Mouse (Mus musculus): ENCODE measurements at regions not wholly inside any gene's neighbourhood (a gene's known extent, or its start where the extent isn't known, plus 50 kb on each side); places are given as distances from the start of the nearest gene placed in this dataset.

DNA sequence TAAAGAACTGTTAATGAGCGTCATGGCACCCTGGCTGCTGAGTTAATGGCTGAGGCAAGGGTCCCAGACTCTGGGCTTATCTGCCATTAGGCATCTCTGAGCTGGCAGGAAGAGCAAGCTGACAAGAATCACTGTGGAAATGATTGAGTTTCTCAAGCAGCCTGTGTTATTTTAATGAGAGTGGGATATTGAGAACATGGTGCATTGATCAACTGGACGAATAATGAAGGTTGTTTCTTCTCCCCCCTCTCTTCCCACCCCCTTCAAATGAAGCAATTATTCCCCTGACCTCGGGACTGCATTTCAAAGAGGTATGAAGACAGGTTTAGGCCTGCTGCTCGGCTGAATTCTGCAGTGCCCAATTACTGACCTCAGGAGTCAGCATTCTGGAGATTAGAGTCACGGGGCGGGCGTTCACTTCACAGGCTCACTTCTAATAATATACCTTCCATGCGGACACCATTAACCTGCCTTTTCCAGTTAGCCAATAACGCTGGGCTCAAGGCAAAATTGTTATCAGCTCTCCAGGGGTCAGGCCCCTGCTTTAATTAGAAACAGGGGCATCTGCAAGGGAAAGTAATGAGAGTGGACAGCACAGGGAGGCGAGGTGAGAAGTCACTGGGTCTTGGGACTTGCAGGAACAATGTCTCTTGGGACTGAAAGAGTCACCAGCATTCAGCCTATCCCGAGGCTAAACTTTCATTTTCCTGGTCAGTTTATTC, 170.0 kb upstream of the Tut7 start:
- no peak overlapping the region for H3K4me3 ChIP-seq (replicated peaks)
- H3K27me3 ChIP-seq (replicated peaks), result no peaks in the 10 kb centered on the region
- no peaks in the 10 kb centered on the region for H3K9me3 ChIP-seq
- H3K4me1 ChIP-seq, result no peaks in the 10 kb centered on the region
- H3K36me3 ChIP-seq (replicated peaks; ENCODE audit: low read length), result no peaks in the 10 kb centered on the region
- TF ChIP-seq FLI1 (IDR thresholded peaks at IDR 0.05; ENCODE audit: low read length), result no peak

DNA sequence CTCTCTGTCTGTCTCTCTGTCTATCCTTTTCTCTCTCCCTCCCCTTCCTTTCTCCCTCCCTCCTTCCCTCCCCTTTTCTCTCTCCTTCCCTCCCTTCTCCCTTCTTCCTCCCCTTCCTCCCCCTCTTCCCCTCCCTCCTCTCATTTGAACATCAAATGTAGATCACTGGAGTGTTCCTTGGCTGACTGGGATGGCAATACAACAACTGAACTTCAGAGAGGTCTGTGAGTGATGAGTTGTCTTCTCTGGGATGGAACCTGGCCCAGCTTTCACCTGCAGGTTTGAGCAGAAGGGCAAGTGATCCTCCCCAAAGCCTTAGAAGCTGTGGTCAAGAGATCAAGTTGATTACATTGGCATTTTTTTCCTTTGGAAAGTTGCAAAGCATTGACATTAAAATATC, 169.4 kb upstream of the Tut7 start:
- no peaks in the 10 kb centered on the region for H3K36me3 ChIP-seq (replicated peaks; ENCODE audit: low read length)
- no peaks in the 10 kb centered on the region for H3K9me3 ChIP-seq
- no peaks in the 10 kb centered on the region for H3K27me3 ChIP-seq (replicated peaks)
- TF ChIP-seq GATA1 (IDR thresholded peaks at IDR 0.05; ENCODE audit: borderline replicate concordance, low read length), result no peak
- no peak for TF ChIP-seq FLI1 (IDR thresholded peaks at IDR 0.05; ENCODE audit: low read length)
- H3K4me1 ChIP-seq, result no peaks in the 10 kb centered on the region
- H3K4me3 ChIP-seq (replicated peaks), result no peak overlapping the region

DNA sequence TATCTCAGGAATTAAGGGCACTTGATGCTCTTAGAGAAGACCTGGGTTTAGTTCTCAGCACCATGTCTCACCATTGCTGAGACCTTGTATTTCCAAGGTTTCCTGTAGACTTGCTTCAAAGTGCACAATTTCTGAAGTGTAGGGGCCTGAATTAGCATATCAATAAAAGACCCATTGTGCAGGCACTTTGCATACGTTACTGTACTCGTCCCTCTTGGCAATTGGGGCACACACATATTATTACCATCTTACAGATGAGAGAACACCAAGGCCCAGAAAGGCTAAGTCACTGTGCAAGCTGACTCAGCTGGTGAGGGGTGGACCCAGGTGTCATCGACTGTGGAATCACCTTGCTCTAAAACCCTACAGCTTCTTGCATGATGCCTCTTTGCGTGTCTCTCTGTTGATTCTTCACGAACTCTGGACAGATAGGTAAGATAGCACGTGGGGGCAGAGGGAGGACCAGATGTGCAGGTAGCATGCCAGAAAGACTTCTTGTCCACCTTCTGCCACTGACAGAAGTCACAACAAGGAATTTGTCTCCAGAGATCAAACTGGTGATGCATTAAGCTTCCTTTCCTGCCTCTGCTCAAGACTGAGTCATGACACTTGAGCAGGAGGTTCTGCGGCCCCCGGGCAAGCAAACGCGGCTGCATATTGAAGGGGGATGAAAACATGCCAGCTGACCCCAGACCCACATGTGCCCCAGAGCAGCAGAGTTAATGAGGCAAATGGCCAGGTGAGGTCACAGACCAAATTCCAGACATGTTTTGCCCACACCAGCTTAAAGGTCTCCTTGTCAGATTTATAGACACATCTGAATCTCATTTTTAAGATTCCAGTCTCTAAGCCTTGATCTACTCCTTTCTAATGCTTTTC, 167.7 kb upstream of the Tut7 start:
- H3K4me1 ChIP-seq, result no peaks in the 10 kb centered on the region
- no peak overlapping the region for H3K4me3 ChIP-seq (replicated peaks)
- H3K9me3 ChIP-seq, result no peaks in the 10 kb centered on the region
- TF ChIP-seq FLI1 (IDR thresholded peaks at IDR 0.05; ENCODE audit: low read length) (no peak), GATA1 (IDR thresholded peaks at IDR 0.05; ENCODE audit: borderline replicate concordance, low read length) (no peak)
- H3K36me3 ChIP-seq (replicated peaks; ENCODE audit: low read length), result no peaks in the 10 kb centered on the region
- no peaks in the 10 kb centered on the region for H3K27me3 ChIP-seq (replicated peaks)

DNA sequence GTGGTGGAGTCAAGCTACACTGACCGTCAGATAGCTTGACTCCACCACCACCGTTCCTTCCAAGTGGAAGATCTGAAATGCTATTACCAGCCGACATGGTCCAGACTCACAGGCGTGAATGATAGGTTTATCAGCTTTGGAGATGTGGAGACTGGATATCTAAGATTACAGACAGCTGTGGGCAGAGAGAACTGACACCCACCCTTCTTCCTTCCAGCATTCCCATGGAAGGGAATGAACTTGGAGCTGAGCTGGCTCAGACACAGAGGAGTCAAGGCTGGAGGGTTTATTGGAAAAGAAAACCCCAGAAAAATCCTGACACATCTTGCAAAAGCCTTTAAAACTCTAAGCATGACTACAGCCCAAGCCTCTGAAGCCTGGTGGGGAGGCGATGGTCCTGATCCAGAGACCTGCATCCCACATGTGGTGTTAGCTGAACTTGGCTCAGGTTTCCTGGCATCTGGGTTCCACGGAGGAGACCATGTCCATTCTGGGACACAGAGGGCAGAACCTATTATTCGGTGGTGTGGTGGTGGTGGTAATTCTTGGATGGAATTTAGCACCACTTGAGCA, 165.5 kb upstream of the Tut7 start:
- H3K4me1 ChIP-seq, result no peaks in the 10 kb centered on the region
- H3K4me3 ChIP-seq (replicated peaks), result no peak overlapping the region
- no peaks in the 10 kb centered on the region for H3K9me3 ChIP-seq
- no peaks in the 10 kb centered on the region for H3K27me3 ChIP-seq (replicated peaks)
- no peak for TF ChIP-seq GATA1 (IDR thresholded peaks at IDR 0.05; ENCODE audit: borderline replicate concordance, low read length)
- no peak for TF ChIP-seq FLI1 (IDR thresholded peaks at IDR 0.05; ENCODE audit: low read length)
- H3K36me3 ChIP-seq (replicated peaks; ENCODE audit: low read length), result no peaks in the 10 kb centered on the region

DNA sequence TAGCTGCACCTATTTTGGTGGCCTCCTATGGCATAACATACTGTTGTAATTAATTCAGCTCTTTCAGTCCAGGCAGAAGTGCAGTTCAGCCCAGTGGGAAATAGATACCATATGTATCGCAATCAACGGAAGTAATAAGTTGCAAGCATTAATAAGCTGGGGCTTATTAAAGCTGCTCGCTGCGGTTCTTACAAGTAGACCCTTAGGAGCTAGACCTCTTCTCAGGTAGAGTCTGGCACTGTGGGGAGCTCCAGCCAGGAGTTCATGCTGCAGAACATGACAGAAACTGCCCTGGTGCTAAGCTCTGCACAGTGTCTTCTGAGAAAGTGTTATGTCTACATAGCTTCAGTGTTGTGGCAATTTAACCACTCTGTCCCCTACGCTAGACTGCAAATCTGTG, 153.5 kb upstream of the Tut7 start:
- peaks cover 4% of the 10 kb centered on the region for H3K27me3 ChIP-seq (replicated peaks)
- H3K4me3 ChIP-seq (replicated peaks), result no peak overlapping the region
- H3K9me3 ChIP-seq, result no peaks in the 10 kb centered on the region
- TF ChIP-seq FLI1 (IDR thresholded peaks at IDR 0.05; ENCODE audit: low read length) (no peak), GATA1 (IDR thresholded peaks at IDR 0.05; ENCODE audit: borderline replicate concordance, low read length) (no peak)
- no peaks in the 10 kb centered on the region for H3K4me1 ChIP-seq
- H3K36me3 ChIP-seq (replicated peaks; ENCODE audit: low read length), result no peaks in the 10 kb centered on the region

DNA sequence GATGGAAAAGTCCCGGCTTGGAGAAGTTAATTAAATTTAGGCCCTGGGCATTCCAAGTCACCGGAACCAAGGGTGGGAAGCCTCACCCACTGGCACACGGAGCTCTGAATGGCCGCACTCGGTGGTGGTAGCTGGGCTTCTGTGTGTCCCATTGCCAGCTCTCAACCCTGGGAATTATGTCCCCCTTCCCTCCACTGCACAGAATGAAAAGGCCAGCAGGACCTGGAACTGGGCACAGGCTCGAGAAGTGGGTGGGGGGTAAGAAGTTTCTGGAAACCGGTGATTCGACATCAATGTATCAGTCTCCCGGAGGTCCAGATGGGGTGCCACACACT, 149.1 kb upstream of the Tut7 start:
- Histone ChIP-seq H3K27me3 (replicated peaks) (peaks cover 14% of the 10 kb centered on the region), H3K36me3 (replicated peaks; ENCODE audit: low read length) (no peaks in the 10 kb centered on the region), H3K4me1 (no peaks in the 10 kb centered on the region), H3K4me3 (replicated peaks) (no peak overlapping the region), H3K9me3 (no peaks in the 10 kb centered on the region)
- no peak for TF ChIP-seq FLI1 (IDR thresholded peaks at IDR 0.05; ENCODE audit: low read length)
- no peak for TF ChIP-seq GATA1 (IDR thresholded peaks at IDR 0.05; ENCODE audit: borderline replicate concordance, low read length)

DNA sequence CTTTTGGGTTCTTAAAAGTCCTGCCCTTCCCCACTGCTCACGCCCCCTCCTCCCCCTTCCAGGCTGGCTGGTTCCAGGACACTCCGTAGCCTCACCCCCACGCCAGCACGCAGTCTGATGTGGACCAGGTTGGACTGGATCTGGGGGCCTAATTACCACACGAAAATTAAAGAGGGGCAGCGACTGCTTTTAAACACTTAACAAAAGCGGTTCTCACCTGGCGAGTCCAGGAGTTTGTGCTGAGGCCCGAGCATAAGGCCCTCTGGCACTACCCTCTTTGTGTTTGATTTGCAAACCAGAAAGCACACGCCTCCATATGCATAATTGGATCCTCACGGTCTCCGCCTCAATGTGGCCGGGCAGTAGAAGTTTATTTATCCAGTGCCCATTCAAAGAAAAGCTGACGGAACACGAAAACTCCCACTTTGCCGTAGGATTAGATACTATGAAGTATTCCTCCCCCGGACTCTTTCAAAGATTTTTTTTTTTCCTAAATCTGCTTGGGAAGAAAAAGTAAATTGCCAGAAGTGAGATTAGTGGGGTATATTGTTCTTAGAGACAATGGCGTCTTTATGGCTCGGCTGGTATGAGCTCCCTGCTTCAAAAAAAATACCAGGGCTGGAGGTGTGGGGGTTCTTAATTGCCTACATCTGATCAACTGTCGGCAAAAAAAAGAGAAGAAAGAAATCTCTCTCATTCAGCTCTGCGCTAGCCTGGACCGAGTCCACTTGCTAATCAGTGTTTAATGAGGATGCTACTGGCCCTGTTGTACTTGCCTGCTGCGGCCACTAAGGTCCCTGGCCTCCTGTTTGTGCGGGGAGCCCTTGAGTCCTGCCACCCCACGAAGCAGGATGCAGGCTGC, 148.5 kb upstream of the Tut7 start:
- H3K4me3 ChIP-seq (replicated peaks), result no peak overlapping the region
- no peaks in the 10 kb centered on the region for H3K9me3 ChIP-seq
- H3K36me3 ChIP-seq (replicated peaks; ENCODE audit: low read length), result no peaks in the 10 kb centered on the region
- TF ChIP-seq FLI1 (IDR thresholded peaks at IDR 0.05; ENCODE audit: low read length) (no peak), GATA1 (IDR thresholded peaks at IDR 0.05; ENCODE audit: borderline replicate concordance, low read length) (no peak)
- no peaks in the 10 kb centered on the region for H3K4me1 ChIP-seq
- H3K27me3 ChIP-seq (replicated peaks), result peaks cover 14% of the 10 kb centered on the region

DNA sequence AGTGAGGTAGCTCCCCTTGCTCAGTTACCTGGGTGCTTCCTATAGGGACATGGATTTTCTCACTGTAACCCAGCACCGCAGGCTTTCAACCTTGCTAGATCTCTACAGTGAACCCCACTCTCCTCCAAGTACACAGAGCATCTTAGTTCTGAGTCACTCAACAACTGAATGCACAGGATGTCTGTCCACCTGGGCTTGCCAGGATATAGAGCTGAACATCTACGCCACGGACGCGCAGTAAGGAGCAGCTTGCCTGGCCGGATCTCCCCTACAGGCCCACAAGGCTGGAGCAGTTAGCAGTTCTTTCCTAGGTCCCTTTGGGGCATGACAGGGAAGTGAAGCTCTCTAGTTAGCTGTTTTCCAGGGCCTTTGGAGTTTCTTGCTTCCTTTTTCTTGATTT, 147.5 kb upstream of the Tut7 start:
- Histone ChIP-seq H3K36me3 (replicated peaks; ENCODE audit: low read length) (no peaks in the 10 kb centered on the region), H3K27me3 (replicated peaks) (peaks cover 14% of the 10 kb centered on the region), H3K9me3 (no peaks in the 10 kb centered on the region), H3K4me1 (no peaks in the 10 kb centered on the region), H3K4me3 (replicated peaks) (no peak overlapping the region)
- no peak for TF ChIP-seq GATA1 (IDR thresholded peaks at IDR 0.05; ENCODE audit: borderline replicate concordance, low read length)
- no peak for TF ChIP-seq FLI1 (IDR thresholded peaks at IDR 0.05; ENCODE audit: low read length)

DNA sequence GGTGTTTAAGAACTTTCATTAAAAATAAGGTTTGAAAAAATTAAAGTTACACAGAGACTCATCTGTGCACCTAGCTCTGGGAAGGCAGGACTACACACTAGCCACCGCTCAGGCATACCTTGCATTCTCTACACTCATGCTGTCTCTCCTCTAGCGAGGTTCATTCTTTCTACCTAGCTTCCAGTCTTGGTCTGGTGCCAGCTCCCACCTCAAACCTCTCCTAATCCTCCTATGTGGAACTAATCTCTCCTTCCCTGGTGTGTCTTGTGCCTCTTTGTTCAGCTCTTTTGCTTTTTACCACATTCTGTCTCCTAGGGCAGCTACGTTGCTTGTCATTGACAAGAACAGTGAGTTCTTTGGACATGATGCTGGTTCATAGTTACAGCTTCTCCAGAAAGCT, 146.5 kb upstream of the Tut7 start:
- no peaks in the 10 kb centered on the region for H3K4me1 ChIP-seq
- H3K36me3 ChIP-seq (replicated peaks; ENCODE audit: low read length), result no peaks in the 10 kb centered on the region
- H3K9me3 ChIP-seq, result no peaks in the 10 kb centered on the region
- peaks cover 14% of the 10 kb centered on the region for H3K27me3 ChIP-seq (replicated peaks)
- no peak for TF ChIP-seq GATA1 (IDR thresholded peaks at IDR 0.05; ENCODE audit: borderline replicate concordance, low read length)
- TF ChIP-seq FLI1 (IDR thresholded peaks at IDR 0.05; ENCODE audit: low read length), result no peak
- no peak overlapping the region for H3K4me3 ChIP-seq (replicated peaks)
